Mouse (Mus musculus) ovary, adult 10 weeks (tissue): ENCODE measurements around the gene Gm3182. TPM values are rescaled to one million over a fixed set of nuclear protein-coding genes. Genes with fewer than 3 reads are reported as not detected.

Source experiments
- polyA plus RNA-seq: library from polyadenylated mRNA; stranded (reverse); fragments of 350-450 nt; fragmentation: Illumina TruSeq; extraction: RNeasy Lipid Tissue Mini Kit (QIAGEN cat#74804); gene quantifications from one replicate; pipeline ENCODE4 v1.2.3, GENCODE M21; 2014

The Gm3182 gene
- not detected for polyA plus RNA-seq

DNA sequence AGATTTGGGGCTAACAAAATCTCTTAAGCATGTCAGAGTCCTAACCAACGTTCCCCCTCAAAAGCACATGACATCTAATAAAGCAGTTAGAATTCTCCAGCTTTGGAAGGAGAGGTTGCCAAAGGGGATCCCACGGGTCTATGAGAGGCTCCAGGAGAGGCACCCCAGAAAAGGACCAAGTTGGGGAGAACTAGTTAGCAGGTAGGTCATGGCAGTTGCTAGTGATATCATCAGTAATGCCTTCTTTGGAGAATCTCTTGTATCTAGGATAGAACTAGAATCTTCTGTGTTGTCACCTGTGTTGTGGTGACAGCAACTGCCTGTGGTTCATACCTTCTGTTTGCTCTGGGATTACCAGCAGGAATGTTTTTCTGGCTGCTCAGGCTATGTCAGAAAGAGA, at the start of gene Gm3182:
Gene Gm3182 (plus strand): TSS at position 301 of the 400 bp plus-strand sequence.

Other genes starting within 250 kb of the Gm3182 start
- not detected for gene Gm3138, start 232.1 kb upstream of the Gm3182 start, polyA plus RNA-seq
- not detected for gene Gm3149, start 164.5 kb upstream of the Gm3182 start, polyA plus RNA-seq
- gene 2610042L04Rik, start 147.0 kb upstream of the Gm3182 start, polyA plus RNA-seq = not detected
- not detected for gene Gm3159, start 84.2 kb upstream of the Gm3182 start, polyA plus RNA-seq
- not detected for gene Gm3164, start 66.3 kb upstream of the Gm3182 start, polyA plus RNA-seq
- gene Gm3173, start 50.8 kb upstream of the Gm3182 start, polyA plus RNA-seq = not detected
- not detected for gene Gm3047, start 73.7 kb downstream of the Gm3182 start, polyA plus RNA-seq
- gene Gm8159, start 150.6 kb downstream of the Gm3182 start, polyA plus RNA-seq = not detected
- not detected for gene Gm3239, start 182.4 kb downstream of the Gm3182 start, polyA plus RNA-seq
- gene Gm7876, start 227.5 kb downstream of the Gm3182 start, polyA plus RNA-seq = not detected
- gene Gm3252, start 245.0 kb downstream of the Gm3182 start, polyA plus RNA-seq = not detected